Mouse (Mus musculus) adrenal gland, adult 2 months (tissue): ENCODE data around the gene Nob1. TPM values are rescaled to one million over a fixed set of nuclear protein-coding genes. Genes with fewer than 3 reads are reported as not detected.
A peak's percentile ranks its signal among the peaks of the same experiment; 100 is the strongest.

Source experiments
- DNase-seq: peaks from one replicate; pipeline ENCODE4 v3.0.0; 2021
- long read RNA-seq: library from polyadenylated mRNA; stranded (forward); transcript quantifications from one replicate; pipeline ENCODE4 v2.0.0, GENCODE M21; 2021
- polyA plus RNA-seq: library from polyadenylated mRNA; depleted of rRNA; stranded (reverse); fragments of >200 nt; gene quantifications from 2 replicates; pipeline ENCODE4 v1.2.3, GENCODE M21; 2012; rRNA removed
- total RNA-seq, 2 experiments: library from RNA; stranded (reverse); gene quantifications; 2 replicates each; pipeline ENCODE4 v1.2.3; 2021

Nob1 gene
- 10 to 100 TPM; 26.0 to 38.4 TPM for total RNA-seq
- 19.7 and 20.3 TPM in 2 replicates for polyA plus RNA-seq
- long read RNA-seq, transcript Nob1-201 (9 exons, 1,658 nt): major isoform, 19 of 23 reads
- long read RNA-seq, partial matches to known transcripts: 2 of 23 reads
- long read RNA-seq, other reads (novel, unspliced or antisense): 2 of 23 reads

- peak; percentile 98 for DNase-seq
Measured at GRCm38 (mm10) chr8:107424597-107425229, at the start of gene Nob1. Nob1 (minus strand) TSS chr8:107425051.

- no peak for DNase-seq
Measured at GRCm38 (mm10) chr8:107473369-107473768, 48.5 kb upstream of the Nob1 start.

- no peak for DNase-seq
Measured at GRCm38 (mm10) chr8:107472403-107473100, 47.7 kb upstream of the Nob1 start.

- no peak for DNase-seq
Measured at GRCm38 (mm10) chr8:107470302-107470701, 45.5 kb upstream of the Nob1 start.

GRCm38 (mm10) chr8:107468811-107469302 is 44.0 kb upstream of the Nob1 start:
- no peak for DNase-seq

GRCm38 (mm10) chr8:107466642-107467041 is 41.8 kb upstream of the Nob1 start:
- DNase-seq: no peak

- no peak for DNase-seq
Measured at GRCm38 (mm10) chr8:107465332-107465990, 40.6 kb upstream of the Nob1 start.

GRCm38 (mm10) chr8:107462423-107462822 is 37.6 kb upstream of the Nob1 start:
- DNase-seq: no peak

- no peak for DNase-seq
Measured at GRCm38 (mm10) chr8:107458281-107458680, 33.4 kb upstream of the Nob1 start.

- DNase-seq: peak; percentile 65
Measured at GRCm38 (mm10) chr8:107457725-107458124, 32.9 kb upstream of the Nob1 start.

- DNase-seq: peak; percentile 35
Measured at GRCm38 (mm10) chr8:107455268-107455667, 30.4 kb upstream of the Nob1 start.

- DNase-seq: no peak
Measured at GRCm38 (mm10) chr8:107453386-107453785, 28.5 kb upstream of the Nob1 start.

GRCm38 (mm10) chr8:107451414-107452066 is 26.7 kb upstream of the Nob1 start:
- DNase-seq: no peak

GRCm38 (mm10) chr8:107449655-107450054 is 24.8 kb upstream of the Nob1 start:
- DNase-seq: no peak

- no peak for DNase-seq
Measured at GRCm38 (mm10) chr8:107449130-107449529, 24.3 kb upstream of the Nob1 start.

- no peak for DNase-seq
Measured at GRCm38 (mm10) chr8:107448382-107448889, 23.6 kb upstream of the Nob1 start.

- DNase-seq: no peak
Measured at GRCm38 (mm10) chr8:107447713-107448112, 22.9 kb upstream of the Nob1 start.

- no peak for DNase-seq
Measured at GRCm38 (mm10) chr8:107444626-107445025, 19.8 kb upstream of the Nob1 start.

GRCm38 (mm10) chr8:107439880-107440625 is 15.2 kb upstream of the Nob1 start:
- no peak for DNase-seq

GRCm38 (mm10) chr8:107437711-107438110 is 12.9 kb upstream of the Nob1 start:
- no peak for DNase-seq

GRCm38 (mm10) chr8:107436841-107437421 is 12.1 kb upstream of the Nob1 start:
- DNase-seq: no peak
